Mouse (Mus musculus) thymus, postnatal 0 days (tissue): ENCODE measurements around the gene Sept12. TPM values are rescaled to one million over a fixed set of nuclear protein-coding genes. Genes with fewer than 3 reads are reported as not detected.
A peak's percentile ranks its signal among the peaks of the same experiment; 100 is the strongest.

Source experiments
- DNase-seq: peaks from one replicate; pipeline ENCODE4 v3.0.0-alpha.2; 2015; ENCODE audit warnings: low spot score
- polyA plus RNA-seq: library from polyadenylated mRNA; unstranded; fragments of >200 nt; fragmentation: Nextera tagmentation; extraction: Ambion mirVana; gene quantifications from 2 replicates; pipeline ENCODE4 v1.2.1, GENCODE M21; 2015

The Sept12 gene
- polyA plus RNA-seq, result 0.05 and 0.14 TPM in 2 replicates

DNA sequence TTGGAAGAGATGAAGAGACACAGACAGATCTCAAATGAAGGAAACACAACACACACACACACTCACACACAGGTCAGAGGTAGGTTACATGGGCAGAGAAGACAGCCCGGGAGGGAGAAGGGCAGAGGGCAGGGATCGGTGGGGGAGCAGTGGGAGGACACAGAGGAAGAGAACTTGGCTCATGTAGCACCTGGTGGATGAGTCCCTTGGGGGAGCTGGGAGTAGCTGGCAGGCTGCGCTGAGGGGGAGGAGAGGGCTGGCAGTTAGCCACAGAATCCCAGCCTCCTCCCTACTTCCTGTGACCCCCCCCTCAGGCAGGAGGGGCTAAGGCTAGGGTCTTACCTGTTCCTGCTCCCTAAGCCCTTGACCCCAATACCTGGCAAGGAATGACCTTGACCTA, at the start of gene Sept12:
Sept12 (minus strand) TSS at position 300 of the 400 bp plus-strand sequence.
- DNase-seq, result no peak

DNA sequence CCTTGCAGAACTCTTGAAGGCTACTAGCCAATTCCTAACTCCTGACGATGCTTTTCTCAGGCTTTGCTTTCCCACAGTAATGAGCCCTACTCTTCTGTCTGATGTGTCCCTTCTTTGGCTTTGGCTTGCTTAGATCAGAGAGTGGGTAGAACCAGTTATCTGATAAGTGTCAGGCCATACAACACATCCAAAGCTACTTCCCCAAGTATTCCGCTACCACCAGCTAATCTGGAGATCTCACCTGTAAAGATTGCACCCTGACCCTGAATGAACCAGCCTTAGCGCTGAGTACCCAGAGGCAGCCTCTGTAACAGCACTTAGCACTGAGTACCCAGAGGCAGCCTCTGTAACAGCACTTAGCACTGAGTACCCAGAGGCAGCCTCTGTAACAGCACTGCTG, 47.7 kb upstream of the Sept12 start:
- DNase-seq, result no peak

DNA sequence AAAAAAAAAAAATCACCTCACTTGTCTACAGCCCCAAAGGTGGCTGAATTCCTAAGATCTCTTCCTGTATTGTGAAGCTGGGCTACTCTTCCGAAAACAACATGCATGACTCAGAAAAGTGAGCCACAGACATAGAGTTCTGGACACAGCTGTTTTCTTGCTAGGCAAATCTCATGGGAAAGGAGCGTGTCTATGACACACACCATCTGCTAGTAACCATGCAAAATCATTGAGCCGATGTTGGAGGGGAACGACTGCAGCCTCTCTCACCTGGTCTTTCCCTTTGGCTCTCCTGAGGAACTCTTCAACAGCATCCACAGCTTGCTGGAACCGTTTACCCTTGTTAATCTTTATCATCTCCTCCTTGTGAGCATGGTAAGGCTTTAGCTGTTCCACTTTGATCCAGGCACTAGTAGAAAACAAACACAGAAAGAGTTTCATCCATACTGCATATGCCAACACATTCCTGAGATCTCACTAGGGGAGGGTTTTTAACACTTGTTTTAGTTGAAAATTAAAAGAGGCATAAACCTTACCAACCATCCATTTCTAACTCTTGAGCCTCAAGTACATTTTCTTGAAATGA, 39.1 kb upstream of the Sept12 start:
- DNase-seq, result no peak

DNA sequence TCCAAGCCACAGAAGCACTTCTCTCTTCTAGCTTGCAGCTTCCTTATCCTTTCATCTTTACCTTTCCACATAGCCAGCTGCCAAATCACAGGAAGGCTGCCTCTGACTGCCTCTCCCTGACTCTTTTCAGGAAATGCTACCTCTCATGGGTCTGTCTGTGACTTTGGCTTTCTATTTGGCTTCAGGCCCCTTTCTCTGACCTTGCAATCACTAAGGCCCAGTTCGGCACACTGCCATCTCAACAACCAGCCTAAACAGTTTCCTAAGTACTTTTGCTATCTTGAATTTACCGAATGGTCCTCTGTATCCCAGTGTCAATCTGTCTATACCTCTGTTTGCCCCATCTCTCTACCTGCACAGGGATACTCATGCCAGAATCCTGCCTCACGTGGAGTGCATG, 37.9 kb upstream of the Sept12 start:
- DNase-seq, result no peak

DNA sequence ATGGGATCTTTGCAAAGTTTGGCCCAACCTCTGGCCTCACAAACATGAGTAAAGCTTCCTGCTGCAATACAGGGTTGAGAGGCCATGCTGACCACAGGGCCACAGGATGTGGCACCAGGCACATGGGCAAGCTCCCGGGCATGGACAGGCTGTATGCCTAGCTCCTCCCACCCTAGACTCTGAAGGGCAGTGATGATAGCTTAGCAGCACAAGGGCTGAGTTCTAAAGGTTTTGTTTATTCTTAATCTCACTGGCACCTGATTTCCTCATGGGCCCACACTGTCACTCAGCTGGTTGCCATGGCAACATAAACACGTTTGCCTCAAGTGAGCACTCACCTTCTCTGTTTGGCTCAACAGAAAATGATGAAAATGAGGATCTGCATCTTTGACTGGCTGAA, 32.2 kb upstream of the Sept12 start:
- DNase-seq, result peak; percentile 26

DNA sequence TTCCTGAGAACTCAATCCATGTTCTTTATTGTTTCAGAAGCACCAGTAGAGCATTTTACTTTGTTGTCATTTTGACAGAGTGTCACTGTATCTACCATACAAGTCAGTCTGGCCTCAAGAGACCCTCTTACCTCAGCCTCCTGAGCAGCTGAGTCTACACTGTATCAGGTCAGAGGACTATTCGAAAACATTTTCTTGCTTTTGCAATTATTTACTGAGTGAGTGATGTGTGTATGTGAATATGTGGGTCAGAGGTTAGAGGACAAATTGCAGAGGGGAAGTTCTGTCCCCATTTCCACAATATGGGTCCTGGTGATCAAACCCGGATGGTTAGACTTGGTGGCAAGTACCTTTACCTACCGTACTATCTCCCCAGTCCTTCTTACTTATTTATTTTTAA, 26.4 kb upstream of the Sept12 start:
- DNase-seq, result no peak

DNA sequence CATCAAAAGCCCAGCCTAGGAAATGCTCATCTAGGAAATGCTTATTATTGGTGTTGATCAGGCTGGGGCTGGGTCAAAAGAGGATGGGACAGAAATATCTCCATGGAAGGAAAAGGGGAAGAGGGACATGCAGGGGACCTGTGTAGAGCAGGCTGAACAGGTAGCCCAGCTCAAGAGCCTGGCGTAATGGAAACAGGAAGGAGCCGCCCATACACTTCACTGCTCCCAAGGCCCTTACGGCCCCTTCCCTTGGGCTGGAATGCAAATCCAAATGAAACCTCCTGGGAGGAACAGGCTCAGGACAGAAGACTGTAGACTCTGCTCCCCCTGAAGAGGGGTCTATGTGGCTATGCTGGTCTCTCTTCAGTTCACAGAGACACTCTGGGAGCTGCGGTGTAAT, 16.9 kb upstream of the Sept12 start:
- no peak for DNase-seq

DNA sequence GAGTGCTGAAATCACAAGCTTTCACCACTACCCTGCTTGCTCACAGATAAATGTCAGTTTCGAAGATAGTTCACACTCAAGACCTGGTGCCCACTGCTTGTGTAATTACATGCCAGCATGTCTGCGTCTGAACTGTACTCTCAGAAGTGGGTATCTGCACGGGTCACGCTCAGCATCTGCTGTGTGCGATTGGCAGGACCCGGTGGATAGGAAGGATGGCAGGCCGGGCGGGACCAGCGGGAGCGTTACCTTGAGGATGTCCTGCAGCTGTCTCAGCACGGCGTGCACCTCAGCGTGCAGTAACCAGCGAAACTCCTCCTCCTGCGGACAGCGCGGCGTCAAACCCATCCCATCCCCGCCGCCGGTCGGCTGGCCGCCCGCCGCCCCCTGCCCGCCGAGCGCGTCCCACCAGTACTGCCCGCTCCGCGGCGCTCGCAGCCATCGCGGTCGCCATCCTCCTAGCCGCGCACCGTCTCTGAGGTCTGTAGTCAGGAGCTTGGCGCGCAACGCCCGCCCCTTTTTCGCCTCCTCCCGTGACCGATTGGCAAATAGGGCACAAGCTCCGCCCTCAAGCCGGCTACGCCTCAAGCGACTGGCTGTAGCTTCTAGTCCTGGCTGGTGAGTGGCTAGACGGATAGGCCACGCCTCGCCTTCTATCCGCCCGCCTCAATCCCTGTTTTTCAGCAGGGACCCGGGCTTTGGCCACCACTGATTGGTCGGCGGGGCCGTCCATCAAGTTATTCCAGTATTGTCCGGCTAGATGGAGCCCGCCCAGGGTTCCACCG, 15.6 kb upstream of the Sept12 start, which contains the start of gene Rogdi:
Rogdi (minus strand) TSS at position 500 of the 785 bp plus-strand sequence.
- DNase-seq, result peak; percentile 97

DNA sequence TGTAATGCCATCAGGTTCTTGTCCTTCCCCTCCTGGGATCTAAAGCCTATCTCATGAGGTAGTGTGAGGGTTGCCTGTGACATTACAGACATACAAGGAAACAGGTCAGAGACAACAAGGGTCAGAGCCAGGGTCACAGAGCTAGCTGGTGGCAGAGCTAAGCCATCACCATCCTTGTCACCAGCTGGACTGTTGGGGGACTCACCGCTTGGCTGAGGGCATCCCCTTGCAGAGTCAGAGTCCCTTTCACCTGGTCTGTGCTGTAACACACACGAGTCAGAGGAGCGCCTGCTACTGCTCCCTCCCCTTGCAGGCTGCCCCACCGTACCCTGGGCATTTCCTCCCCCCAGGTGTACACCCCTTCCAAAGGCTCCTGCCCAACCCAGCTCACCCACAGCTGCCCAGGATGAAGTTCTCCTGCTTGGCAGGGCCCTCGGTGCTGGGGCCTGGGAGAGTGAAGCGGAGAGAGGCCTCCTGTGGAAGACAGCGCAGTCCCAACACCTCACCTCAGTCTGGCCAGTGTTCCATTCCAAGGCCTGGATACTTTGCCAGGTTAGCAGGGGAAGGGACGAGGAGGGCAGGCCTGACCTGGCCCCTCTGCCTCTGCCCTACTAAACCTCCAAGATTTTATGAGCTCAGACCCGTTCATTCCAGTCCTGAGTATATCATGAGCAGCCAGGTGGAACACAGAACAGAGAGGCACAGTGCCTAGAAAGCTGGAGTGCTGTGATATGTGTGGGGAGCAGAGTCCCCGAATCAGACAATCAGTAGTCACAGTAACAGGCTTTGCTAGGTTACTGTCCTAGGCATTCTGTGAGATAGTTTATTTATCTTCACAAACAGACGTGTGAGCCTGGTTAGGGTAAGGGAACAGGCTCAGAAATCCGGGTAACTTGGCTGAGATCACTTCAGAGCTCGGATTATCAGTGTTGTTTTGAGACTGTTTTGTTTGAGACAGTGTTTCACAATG, 14.7 kb upstream of the Sept12 start:
- DNase-seq, result no peak

DNA sequence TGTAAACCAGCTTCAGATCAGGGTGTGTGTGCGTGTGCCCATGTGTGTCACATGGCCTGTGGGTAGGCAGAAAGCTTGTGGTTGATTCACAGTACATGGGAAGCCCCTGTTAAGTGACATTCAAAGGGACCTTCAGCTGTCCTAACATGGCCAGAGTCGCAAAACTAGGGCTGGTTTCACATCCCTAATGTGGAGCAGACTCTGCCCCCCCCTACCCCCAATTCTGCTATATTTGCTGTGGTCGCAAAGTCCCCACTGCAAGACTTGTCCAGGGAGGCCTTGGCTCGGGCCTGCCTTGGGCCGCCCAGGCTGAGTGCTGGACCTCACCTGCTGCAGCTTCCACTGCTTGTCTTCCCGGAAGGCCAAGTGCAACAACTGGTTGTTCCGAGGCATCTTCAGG, 13.6 kb upstream of the Sept12 start:
- DNase-seq, result no peak

DNA sequence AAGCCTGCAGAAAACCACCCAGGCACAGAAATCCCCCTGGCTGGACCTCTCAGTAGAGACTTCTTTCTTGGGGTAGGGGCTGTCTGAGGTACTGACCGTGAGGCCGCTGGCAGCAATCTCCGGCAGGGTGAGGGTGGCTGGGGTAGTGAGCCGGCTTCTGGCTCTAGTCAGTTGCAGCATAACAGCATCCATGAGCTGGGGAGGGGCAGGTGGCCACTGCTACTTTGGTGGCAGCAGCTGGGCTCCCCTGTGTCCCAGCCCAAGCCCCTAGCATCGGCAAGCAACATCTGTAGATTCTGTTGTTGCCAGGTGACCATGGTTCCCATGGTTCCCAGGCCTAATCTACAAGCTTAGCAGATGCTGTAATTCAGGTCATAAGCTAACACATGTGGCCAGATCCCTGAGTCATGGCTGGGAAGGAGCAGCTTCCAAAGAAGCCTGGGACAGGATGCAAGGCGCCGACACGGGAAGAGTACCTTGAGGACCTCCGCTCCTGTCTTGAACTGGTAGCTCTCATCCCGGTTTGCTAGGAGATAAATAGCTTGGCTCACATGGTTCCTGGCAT, 12.8 kb upstream of the Sept12 start:
- DNase-seq, result no peak

DNA sequence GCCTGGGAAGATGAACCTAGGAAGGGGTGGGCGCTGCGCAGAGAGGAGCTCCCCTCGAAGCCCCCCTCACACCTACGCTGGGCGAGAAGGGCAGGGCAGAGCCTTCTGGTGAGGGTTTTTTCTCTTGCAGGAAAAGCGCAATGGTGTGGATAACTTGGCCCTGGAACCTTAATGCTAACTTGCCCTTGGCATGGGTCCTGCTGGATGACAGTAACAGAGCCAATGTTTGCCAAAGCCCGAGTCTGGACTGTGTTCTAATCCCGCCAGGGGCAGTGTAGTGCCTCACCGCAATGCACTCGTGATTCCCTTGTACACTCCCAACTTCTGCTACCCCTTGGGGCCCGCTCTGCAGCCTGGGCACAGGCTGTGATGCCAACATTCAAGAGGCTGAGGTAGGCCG, 10.4 kb upstream of the Sept12 start:
- DNase-seq, result no peak

DNA sequence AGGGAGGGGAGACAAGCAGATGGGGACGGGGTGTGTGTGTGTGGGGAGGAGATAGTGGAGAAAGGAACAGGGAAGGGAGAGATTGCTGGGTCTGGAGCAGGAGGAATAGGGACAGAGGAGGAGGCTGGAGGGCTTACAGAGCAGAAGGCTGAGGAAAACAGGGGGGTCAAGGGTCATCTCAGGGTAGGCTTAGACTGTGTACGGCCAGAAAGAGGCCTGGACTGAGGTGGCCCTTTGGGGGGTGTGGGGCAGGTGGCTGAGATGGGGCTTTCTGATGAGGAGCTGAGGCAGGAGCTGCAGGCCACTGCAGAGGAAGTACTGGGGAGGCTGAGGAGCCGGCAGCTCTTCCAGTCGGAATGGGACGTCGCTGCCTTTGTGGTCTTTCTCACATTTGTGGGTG, 9.8 kb upstream of the Sept12 start:
- DNase-seq, result no peak

DNA sequence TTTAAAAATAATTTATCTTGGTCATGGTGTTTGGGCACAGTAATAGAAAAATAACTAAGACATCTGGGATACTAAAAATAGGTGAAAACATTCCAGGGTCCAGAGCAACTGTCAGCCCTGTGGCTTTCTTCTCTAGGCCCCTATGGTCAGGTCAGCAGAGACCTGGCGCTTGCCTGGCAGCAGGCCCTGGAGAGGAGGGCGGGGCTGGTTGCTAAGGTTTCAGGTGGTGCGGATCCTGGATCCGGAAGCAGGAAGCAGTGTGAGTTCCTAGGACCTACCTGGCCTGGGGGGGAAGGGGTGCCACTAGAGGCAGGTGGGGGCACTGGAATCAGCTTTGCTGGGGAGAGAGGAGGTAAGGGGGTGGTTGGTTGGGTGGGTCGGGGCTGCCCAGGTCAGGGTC, 9.4 kb upstream of the Sept12 start, which contains the start of gene Smim22:
Smim22 (plus strand) TSS at position 222 of the 400 bp plus-strand sequence.
- no peak for DNase-seq

DNA sequence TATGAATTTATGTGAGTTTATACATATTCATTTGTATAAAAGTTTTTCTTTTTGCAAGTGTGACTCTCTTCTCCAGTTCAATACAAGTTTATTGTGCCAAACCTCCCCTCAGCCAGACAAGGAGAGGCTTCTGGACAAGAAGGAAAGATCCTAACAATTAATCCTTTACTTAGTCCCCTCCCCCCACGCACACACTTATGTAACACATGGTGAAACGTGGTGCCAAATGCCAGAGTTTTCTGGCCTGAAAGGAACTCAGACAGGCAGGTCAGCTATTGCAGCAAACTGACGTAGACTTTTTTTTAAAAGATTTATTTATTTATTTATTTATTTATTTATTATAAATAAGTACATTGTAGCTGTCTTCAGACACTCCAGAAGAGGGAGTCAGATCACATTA, 3.0 kb upstream of the Sept12 start:
- DNase-seq, result no peak

DNA sequence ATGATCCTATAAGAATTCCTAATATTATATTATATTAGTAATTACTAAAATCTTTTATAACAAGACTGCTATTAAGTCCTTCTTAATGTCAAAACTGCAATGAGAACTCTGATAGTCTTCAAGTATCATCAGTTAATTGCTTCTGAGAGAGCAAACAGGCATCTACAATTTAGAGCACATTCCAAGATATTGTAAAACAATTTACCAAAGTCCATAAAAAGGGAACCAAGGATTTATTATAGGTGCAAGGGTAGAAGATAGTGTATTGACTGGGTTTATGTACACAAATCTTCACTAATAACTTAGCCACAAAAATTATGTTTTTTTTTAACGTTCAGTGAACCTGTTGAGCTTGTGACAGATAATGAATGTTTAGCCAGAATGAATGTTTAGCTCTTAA, 1.3 kb upstream of the Sept12 start:
- DNase-seq, result no peak

DNA sequence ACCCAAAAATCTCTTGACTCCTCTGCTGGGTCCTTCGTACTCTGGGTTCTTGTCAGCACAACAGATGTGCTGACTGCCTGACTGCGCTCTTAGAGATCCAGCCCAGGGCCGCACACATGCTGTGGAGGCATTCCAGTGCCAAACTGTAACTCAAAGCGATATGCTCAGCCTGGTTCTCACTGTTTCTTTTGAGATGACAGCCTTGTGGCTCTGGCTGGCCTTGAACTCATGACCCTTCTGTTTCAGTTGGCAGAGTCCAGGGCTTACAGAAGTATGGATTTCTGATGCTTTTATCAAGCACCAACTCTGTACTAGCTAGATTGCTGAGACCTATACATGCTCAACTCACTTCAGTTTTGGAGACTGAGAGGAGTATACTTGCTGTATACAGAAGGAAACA, 4.4 kb downstream of the Sept12 start:
- no peak for DNase-seq

DNA sequence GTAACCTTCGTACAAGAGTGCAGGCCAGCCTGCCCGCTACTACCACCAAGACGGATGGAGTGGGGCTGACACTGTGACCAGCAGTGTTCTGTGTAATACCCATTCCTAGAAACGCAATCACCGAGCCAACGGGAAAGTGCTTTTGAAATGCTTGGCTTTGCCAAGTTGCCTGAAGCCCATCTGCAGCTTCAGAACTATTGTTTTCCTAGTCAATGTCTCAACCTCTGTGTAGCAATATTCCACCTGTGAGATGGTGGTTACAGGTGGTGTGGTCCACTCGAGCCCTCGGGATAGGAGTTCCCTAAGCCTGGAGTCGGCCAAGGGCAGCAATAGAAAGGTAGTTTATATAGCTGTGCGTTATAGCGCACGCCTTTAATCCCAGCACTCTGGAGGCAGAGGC, 12.9 kb downstream of the Sept12 start:
- DNase-seq, result no peak

DNA sequence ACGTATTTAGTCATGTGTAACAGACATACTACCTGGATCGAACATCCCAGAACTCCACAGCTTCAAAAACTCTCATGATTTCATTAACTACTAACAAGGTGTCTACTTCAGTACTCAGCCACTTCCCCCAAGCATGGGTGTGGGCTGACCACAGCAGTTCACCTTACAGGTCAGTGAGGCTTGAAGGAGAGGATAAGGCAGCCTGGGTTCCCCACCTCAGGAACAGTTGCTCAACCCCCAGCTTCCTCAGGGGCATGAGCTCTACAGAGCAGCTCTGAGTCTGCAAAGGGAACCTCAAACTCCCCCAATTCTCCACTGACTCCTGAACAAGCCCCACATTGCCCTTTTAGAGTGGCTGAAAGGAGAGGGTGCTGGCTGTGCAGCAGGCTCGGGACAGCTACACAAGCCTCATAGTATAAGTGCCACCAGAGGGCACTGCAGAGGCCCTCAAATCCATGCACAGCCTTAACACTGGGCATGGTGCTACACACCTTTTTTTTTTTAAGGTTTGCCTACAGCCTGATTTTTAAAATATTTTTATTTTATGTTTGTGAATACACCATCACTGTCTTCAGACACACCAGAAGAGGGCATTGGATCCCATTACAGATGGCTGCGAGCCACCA, 17.8 kb downstream of the Sept12 start:
- peak; percentile 57 for DNase-seq

DNA sequence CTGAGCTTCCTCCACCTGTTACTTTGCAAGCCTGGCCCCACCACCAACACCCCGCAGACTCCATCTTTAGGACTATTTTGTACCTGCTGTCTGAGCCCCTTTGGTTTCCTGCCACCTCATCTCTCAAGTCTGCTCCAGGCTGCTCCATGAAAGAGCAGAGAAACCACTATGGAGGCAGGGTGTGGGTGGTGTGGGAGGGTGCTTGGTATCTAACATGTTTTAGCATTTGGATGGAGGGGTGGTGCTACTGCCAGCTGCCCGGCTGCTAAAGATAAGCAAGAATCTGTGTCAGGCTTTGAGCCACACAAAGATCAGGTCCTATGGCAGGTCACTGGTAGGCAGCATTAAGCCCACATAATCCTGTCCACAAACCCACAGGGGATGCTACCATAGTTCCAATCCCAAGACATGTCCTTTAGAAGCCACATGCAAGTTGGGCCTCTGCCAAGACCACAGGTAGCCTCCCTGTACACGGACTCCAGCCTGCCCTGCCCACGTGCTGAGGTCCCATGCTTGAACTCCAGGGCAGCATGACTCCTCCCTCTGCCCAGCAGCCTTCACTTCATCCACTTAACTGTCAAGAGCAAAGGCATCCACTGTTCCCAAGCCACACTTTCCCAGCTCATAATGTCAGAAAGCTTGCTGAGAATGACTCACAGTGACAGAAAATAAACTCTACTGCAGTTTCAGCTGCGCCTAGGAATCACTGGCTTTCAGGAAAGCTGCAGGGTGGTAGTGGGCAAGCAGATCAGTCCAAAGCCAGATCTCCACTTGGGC, 19.2 kb downstream of the Sept12 start:
- no peak for DNase-seq
